Mouse (Mus musculus): Measurements from ENCODE around the gene a. TPM values are rescaled to one million over a fixed set of nuclear protein-coding genes. Genes with fewer than 3 reads are reported as not detected.
A peak's percentile ranks its signal among the peaks of the same experiment; 100 is the strongest.
"Not testable (repeated sequence)": the region's sequence is repeated elsewhere in the genome, so short reads cannot be mapped to it uniquely, and the experiment has no call there.

a gene
- polyA plus RNA-seq, 1 experiment from 2014 or later = 1.1 TPM

DNA sequence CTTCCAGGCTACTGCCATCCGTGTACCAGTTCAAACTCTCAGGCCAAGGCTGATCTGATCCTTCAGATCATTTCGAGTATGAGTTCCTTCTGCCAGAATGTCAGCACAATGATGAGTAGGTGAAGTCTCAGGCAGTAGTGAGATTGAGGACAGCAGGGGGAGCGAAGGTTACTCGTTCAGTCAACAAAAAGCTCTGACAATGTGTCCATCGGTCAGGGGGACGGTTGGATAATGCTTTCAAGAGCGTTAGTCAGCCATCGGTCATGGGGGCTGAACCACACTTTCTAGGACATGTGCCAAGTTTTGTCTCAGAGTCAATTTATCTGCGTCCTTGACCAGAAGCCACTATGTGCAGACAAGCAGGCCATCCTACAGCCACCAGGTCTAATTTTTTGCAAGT lies 225.5 kb downstream of the a start:
- not testable (repeated sequence) for H3K27me3 ChIP-seq (replicated peaks; ENCODE audit: control insufficient read depth, insufficient read depth, low read length); ATAC-seq; H3K4me1 ChIP-seq (ENCODE audit: control insufficient read depth, insufficient read depth, low read depth, low read length); H3K9ac ChIP-seq (ENCODE audit: low read depth, low read length); H3K4me3 ChIP-seq (ENCODE audit: low read length); H3K36me3 ChIP-seq (ENCODE audit: control insufficient read depth, insufficient read depth, low read length); H3K9me3 ChIP-seq (ENCODE audit: control insufficient read depth, low read length); H3K27ac ChIP-seq (ENCODE audit: low read depth, low read length); H3K4me2 ChIP-seq (ENCODE audit: low read length)
- 16% methylated on average over 7 of the region's 9 CpGs for WGBS

DNA sequence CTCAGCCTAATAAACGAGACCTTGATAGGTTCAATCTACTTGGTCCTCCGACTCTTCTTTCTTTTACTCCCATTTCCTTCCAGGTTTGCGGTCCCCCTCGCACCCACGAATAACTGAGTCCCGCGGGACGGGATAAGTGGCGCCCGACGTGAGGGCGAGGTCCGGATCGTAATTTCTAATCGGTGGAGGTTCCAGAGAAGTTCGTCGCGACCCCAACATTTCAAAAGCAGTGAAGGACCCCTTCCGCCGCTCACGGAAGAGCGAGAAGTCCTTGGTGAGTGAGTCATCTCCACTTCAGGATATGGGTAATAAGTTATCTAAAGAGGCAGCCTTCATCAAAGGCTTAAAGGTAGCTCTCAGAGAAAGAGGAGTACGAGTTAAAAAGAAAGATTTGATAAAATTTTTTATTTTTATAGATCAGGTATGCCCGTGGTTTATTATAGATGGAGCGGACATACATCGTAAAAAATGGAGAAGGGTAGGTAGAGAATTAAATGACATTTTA lies 227.1 kb downstream of the a start, which contains the start of gene Gm14226:
Gm14226 (plus strand) TSS at position 16 of the 505 bp plus-strand sequence.
- peak within 1 kb of the TSS; percentile 42 for H3K9ac ChIP-seq (ENCODE audit: low read depth, low read length)
- peak within 1 kb of the TSS; percentile 59 for H3K27ac ChIP-seq (ENCODE audit: low read depth, low read length)
- peak within 1 kb of the TSS; percentile 58 for H3K4me2 ChIP-seq (ENCODE audit: low read length)
- peak within 1 kb of the TSS; percentile 50 for H3K4me3 ChIP-seq (ENCODE audit: low read length)
- ATAC-seq; H3K9me3 ChIP-seq (ENCODE audit: control insufficient read depth, low read length); H3K36me3 ChIP-seq (ENCODE audit: control insufficient read depth, insufficient read depth, low read length); H3K27me3 ChIP-seq (replicated peaks; ENCODE audit: control insufficient read depth, insufficient read depth, low read length); H3K4me1 ChIP-seq (ENCODE audit: control insufficient read depth, insufficient read depth, low read depth, low read length): not testable (repeated sequence)
- WGBS = under 1% methylated on average over 23 of the region's 26 CpGs

DNA sequence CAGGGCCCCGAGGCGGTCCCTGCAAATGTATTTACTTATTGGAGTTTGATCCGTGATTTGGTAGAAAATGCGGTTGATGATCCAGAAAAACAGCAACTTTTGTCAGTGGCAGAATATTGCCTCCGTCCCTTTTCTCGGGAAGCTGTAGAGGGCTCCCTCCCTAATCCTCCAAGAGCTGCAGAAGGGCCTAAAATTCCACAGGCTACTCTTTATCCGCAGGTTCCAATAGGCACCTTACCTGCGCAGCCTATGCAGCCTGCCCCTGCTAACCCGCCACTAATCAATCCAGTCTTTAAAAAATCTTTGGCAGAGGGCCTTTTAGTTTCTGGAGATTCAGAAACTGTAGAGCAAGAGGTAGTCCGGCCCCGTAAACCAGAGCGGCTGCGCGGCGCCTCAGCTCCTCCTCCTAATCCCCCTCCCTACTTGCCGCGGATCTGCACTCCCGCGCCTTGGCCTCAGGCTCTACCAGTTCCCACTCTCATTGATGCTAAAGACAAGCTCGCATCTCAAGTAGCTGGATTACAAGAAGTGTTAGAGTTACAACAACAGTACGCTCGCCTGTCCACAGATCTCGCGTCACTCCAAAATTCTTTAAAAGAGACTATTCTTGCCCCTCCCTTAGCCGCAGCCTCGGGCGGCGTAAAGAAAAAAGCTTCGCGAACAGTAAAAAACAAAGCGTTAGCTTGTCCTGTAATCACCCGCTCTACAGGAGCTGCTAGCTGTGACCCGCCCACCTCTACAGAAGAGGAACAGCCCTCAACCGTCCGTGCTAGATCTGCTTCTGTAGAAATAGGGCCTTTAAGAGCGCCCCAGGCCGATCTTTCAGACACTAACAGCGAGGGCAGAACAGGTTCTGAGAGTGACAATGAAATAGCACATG lies 227.8 kb downstream of the a start:
- 0% methylated on average over 38 of the region's 38 CpGs for WGBS
- H3K27me3 ChIP-seq (replicated peaks; ENCODE audit: control insufficient read depth, insufficient read depth, low read length) = no peaks in the 10 kb centered on the region
- peak overlapping the region; percentile 58 for H3K4me2 ChIP-seq (ENCODE audit: low read length)
- no peaks in the 10 kb centered on the region for H3K36me3 ChIP-seq (ENCODE audit: control insufficient read depth, insufficient read depth, low read length)
- peak overlapping the region; percentile 59 for H3K27ac ChIP-seq (ENCODE audit: low read depth, low read length)
- ATAC-seq = peak; percentile 96
- H3K4me1 ChIP-seq (ENCODE audit: control insufficient read depth, insufficient read depth, low read depth, low read length) = no peaks in the 10 kb centered on the region
- H3K9me3 ChIP-seq (ENCODE audit: control insufficient read depth, low read length) = no peaks in the 10 kb centered on the region
- peak overlapping the region; percentile 42 for H3K9ac ChIP-seq (ENCODE audit: low read depth, low read length)
- peak overlapping the region; percentile 50 for H3K4me3 ChIP-seq (ENCODE audit: low read length)

DNA sequence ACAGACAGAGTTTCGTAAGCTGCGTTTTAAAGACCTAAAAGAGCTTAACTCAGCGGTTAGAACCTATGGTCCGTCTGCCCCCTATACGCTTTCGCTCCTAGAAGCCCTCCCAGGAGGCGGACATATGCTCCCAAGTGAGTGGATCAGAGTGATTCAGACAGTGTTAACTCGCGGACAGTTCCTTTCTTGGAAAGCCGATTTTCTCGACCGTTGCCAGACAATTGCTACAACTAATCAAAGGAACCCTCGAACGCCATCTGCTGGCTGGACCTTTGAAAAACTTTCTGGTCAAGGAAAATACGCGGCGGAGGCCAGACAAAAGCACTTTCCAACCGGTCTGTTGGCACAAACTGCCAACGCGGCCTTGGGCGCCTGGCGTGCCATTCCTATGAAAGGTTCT lies 228.5 kb downstream of the a start:
- H3K9me3 ChIP-seq (ENCODE audit: control insufficient read depth, low read length) = no peaks in the 10 kb centered on the region
- peak; percentile 89 for ATAC-seq
- peak overlapping the region; percentile 50 for H3K4me3 ChIP-seq (ENCODE audit: low read length)
- H3K4me1 ChIP-seq (ENCODE audit: control insufficient read depth, insufficient read depth, low read depth, low read length) = no peaks in the 10 kb centered on the region
- peak overlapping the region; percentile 59 for H3K27ac ChIP-seq (ENCODE audit: low read depth, low read length)
- no peaks in the 10 kb centered on the region for H3K36me3 ChIP-seq (ENCODE audit: control insufficient read depth, insufficient read depth, low read length)
- peak overlapping the region; percentile 42 for H3K9ac ChIP-seq (ENCODE audit: low read depth, low read length)
- WGBS = under 1% methylated on average over 22 of the region's 22 CpGs
- H3K4me2 ChIP-seq (ENCODE audit: low read length) = peak overlapping the region; percentile 58
- H3K27me3 ChIP-seq (replicated peaks; ENCODE audit: control insufficient read depth, insufficient read depth, low read length) = no peaks in the 10 kb centered on the region

DNA sequence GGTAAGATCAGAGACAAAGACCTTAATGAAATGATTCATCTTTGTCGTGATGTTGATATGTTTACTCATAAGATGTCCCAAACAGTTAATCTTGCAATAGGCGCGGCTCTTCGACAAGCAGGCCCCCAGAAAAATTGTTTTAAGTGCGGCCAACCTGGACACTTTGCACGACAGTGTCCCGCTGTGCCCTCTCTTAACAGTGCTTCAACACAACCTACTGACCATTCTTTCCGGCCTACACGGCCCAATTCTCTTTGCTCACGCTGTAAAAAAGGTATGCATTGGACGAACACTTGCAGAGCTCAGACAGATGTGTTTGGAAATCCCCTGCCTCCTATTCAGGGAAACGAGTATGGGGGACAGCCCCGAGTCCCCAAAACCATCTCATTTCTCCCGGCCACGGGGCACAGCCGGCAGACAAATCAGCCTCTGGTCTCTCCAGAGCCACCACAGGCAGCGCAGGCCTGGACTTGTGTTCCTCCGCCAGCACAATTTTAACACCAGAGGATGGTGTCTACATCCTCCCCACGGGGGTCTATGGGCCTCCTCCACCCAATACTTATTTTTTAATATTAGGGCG lies 229.1 kb downstream of the a start:
- H3K9ac ChIP-seq (ENCODE audit: low read depth, low read length); H3K27me3 ChIP-seq (replicated peaks; ENCODE audit: control insufficient read depth, insufficient read depth, low read length); H3K4me3 ChIP-seq (ENCODE audit: low read length); ATAC-seq; H3K9me3 ChIP-seq (ENCODE audit: control insufficient read depth, low read length); H3K27ac ChIP-seq (ENCODE audit: low read depth, low read length); H3K36me3 ChIP-seq (ENCODE audit: control insufficient read depth, insufficient read depth, low read length); H3K4me1 ChIP-seq (ENCODE audit: control insufficient read depth, insufficient read depth, low read depth, low read length): not testable (repeated sequence)
- WGBS = 24% methylated on average over 20 of the region's 20 CpGs
- H3K4me2 ChIP-seq (ENCODE audit: low read length) = peak overlapping the region; percentile 58

GRCm38 (mm10) chr2:155030831-155031230 lies 239.6 kb downstream of the a start:
- Histone ChIP-seq H3K4me3 (ENCODE audit: low read length) (no peak overlapping the region), H3K36me3 (ENCODE audit: control insufficient read depth, insufficient read depth, low read length) (no peaks in the 10 kb centered on the region), H3K27ac (ENCODE audit: low read depth, low read length) (no peak overlapping the region), H3K4me2 (ENCODE audit: low read length) (no peak overlapping the region), H3K9me3 (ENCODE audit: control insufficient read depth, low read length) (no peaks in the 10 kb centered on the region), H3K9ac (ENCODE audit: low read depth, low read length) (no peak overlapping the region), H3K27me3 (replicated peaks; ENCODE audit: control insufficient read depth, insufficient read depth, low read length) (no peaks in the 10 kb centered on the region), H3K4me1 (ENCODE audit: control insufficient read depth, insufficient read depth, low read depth, low read length) (no peaks in the 10 kb centered on the region)
- ATAC-seq = no peak
- WGBS = 58% methylated on average over 7 of the region's 7 CpGs

- no peak overlapping the region for H3K4me3 ChIP-seq (ENCODE audit: low read length)
- H3K36me3 ChIP-seq (ENCODE audit: control insufficient read depth, insufficient read depth, low read length) = no peaks in the 10 kb centered on the region
- no peak for ATAC-seq
- 37% methylated on average over 19 of the region's 19 CpGs for WGBS
- no peaks in the 10 kb centered on the region for H3K4me1 ChIP-seq (ENCODE audit: control insufficient read depth, insufficient read depth, low read depth, low read length)
- no peaks in the 10 kb centered on the region for H3K27me3 ChIP-seq (replicated peaks; ENCODE audit: control insufficient read depth, insufficient read depth, low read length)
- H3K9me3 ChIP-seq (ENCODE audit: control insufficient read depth, low read length) = no peaks in the 10 kb centered on the region
- H3K4me2 ChIP-seq (ENCODE audit: low read length) = no peak overlapping the region
- H3K9ac ChIP-seq (ENCODE audit: low read depth, low read length) = no peak overlapping the region
- H3K27ac ChIP-seq (ENCODE audit: low read depth, low read length) = no peak overlapping the region
Observed at GRCm38 (mm10) chr2:155032938-155033710, 241.9 kb downstream of the a start.

DNA sequence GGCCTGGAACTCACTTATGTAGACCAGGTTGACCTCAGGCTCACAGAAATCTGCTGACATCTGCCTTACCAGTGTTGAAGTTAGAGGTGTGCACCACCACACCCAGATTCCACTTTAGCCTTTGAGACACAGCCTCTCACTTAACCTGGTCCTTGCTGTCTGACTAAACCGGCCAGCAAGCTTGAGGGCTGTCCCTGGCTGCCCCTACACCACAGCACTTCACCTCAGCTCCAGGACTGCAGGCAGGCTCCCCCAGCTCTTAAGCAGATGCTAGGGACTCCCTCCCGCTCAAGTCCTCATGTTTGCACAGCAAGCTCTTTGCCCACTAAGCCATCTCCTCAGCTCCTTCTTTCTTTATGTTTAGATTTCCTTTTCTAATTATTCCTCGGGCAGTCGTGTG lies 248.8 kb downstream of the a start:
- no peaks in the 10 kb centered on the region for H3K27me3 ChIP-seq (replicated peaks; ENCODE audit: control insufficient read depth, insufficient read depth, low read length)
- H3K9ac ChIP-seq (ENCODE audit: low read depth, low read length) = no peak overlapping the region
- no peak overlapping the region for H3K4me2 ChIP-seq (ENCODE audit: low read length)
- H3K36me3 ChIP-seq (ENCODE audit: control insufficient read depth, insufficient read depth, low read length) = no peaks in the 10 kb centered on the region
- H3K27ac ChIP-seq (ENCODE audit: low read depth, low read length) = no peak overlapping the region
- H3K4me3 ChIP-seq (ENCODE audit: low read length) = no peak overlapping the region
- no peaks in the 10 kb centered on the region for H3K4me1 ChIP-seq (ENCODE audit: control insufficient read depth, insufficient read depth, low read depth, low read length)
- no peak for ATAC-seq
- no peaks in the 10 kb centered on the region for H3K9me3 ChIP-seq (ENCODE audit: control insufficient read depth, low read length)
- WGBS = 84% methylated on average over 4 of the region's 4 CpGs

DNA sequence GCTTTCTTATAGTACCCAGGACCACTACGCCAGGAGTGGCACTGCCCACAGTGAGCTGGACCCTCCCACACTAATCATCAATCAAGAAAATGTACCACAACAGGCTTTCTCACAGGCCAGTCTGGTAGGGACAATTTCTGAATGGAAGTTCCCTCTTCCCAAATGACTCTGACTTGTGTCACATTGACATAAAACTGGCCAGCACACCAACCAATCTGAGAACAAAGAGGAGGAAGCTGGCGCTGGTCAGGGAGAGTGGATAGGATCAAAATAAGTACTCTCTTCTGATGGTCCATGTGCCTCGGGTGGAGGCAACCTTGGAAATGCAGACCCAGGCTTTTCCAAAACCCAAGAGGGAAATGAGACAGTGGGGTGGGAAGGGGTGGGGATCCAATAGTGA lies 253.3 kb downstream of the a start:
- Histone ChIP-seq H3K9ac (ENCODE audit: low read depth, low read length) (no peak overlapping the region), H3K4me1 (ENCODE audit: control insufficient read depth, insufficient read depth, low read depth, low read length) (no peaks in the 10 kb centered on the region), H3K36me3 (ENCODE audit: control insufficient read depth, insufficient read depth, low read length) (no peaks in the 10 kb centered on the region), H3K4me2 (ENCODE audit: low read length) (no peak overlapping the region), H3K27me3 (replicated peaks; ENCODE audit: control insufficient read depth, insufficient read depth, low read length) (no peaks in the 10 kb centered on the region), H3K9me3 (ENCODE audit: control insufficient read depth, low read length) (no peaks in the 10 kb centered on the region), H3K4me3 (ENCODE audit: low read length) (no peak overlapping the region), H3K27ac (ENCODE audit: low read depth, low read length) (no peak overlapping the region)
- no peak for ATAC-seq
- WGBS = 71% methylated on average over 3 of the region's 3 CpGs
